Mouse (Mus musculus): ENCODE measurements at regions not wholly inside any gene's neighbourhood (a gene's known extent, or its start where the extent isn't known, plus 50 kb on each side); places are given as distances from the start of the nearest gene placed in this dataset.
A peak's percentile ranks its signal among the peaks of the same experiment; 100 is the strongest.

- 63% methylated on average over 7 of the region's 7 CpGs for WGBS (ENCODE audit: insufficient replicate concordance)
- peaks cover 8% of the 10 kb centered on the region; the same call in 1 of the 2 replicates for H3K4me1 ChIP-seq (replicated peaks)
- no peaks in the 10 kb centered on the region for H3K36me3 ChIP-seq (replicated peaks)
- no peaks in the 10 kb centered on the region for H3K9me3 ChIP-seq (replicated peaks)
- ATAC-seq (ENCODE audit: insufficient read depth) = no peak
- H3K4me3 ChIP-seq (replicated peaks) = no peak overlapping the region
- H3K27ac ChIP-seq (replicated peaks) = no peak overlapping the region
- no peak overlapping the region for H3K9ac ChIP-seq
- H3K27me3 ChIP-seq = no peaks in the 10 kb centered on the region
- H3K4me2 ChIP-seq = no peak overlapping the region
Observed at GRCm38 (mm10) chr12:79950579-79951112, 162.2 kb downstream of the Zfp36l1 start.

- Histone ChIP-seq H3K9ac (no peak overlapping the region), H3K36me3 (replicated peaks) (no peaks in the 10 kb centered on the region), H3K27me3 (no peaks in the 10 kb centered on the region), H3K27ac (replicated peaks) (no peak overlapping the region), H3K9me3 (replicated peaks) (no peaks in the 10 kb centered on the region), H3K4me1 (replicated peaks) (peaks cover 22% of the 10 kb centered on the region), H3K4me2 (no peak overlapping the region), H3K4me3 (replicated peaks) (no peak overlapping the region)
- no peak for ATAC-seq (ENCODE audit: insufficient read depth)
- WGBS (ENCODE audit: insufficient replicate concordance) = 67% methylated on average over 14 of the region's 14 CpGs
Observed at GRCm38 (mm10) chr12:79949101-79949824, 163.6 kb downstream of the Zfp36l1 start.

- no peak overlapping the region for H3K4me2 ChIP-seq
- no peak overlapping the region for H3K27ac ChIP-seq (replicated peaks)
Observed at GRCm38 (mm10) chr12:79947574-79947973, 165.2 kb downstream of the Zfp36l1 start.

GRCm38 (mm10) chr12:79946777-79947176 is 166.0 kb downstream of the Zfp36l1 start:
- Histone ChIP-seq H3K27ac (replicated peaks) (no peak overlapping the region), H3K36me3 (replicated peaks) (no peaks in the 10 kb centered on the region), H3K9me3 (replicated peaks) (no peaks in the 10 kb centered on the region), H3K9ac (no peak overlapping the region), H3K4me2 (no peak overlapping the region), H3K27me3 (no peaks in the 10 kb centered on the region), H3K4me3 (replicated peaks) (no peak overlapping the region), H3K4me1 (replicated peaks) (peaks cover 27% of the 10 kb centered on the region)
- WGBS (ENCODE audit: insufficient replicate concordance) = 78% methylated on average over 10 of the region's 10 CpGs
- ATAC-seq (ENCODE audit: insufficient read depth) = no peak

More at GRCm38 (mm10) chr12:79947574-79947973, 165.2 kb downstream of the Zfp36l1 start:
- Histone ChIP-seq H3K36me3 (replicated peaks) (no peaks in the 10 kb centered on the region), H3K9ac (no peak overlapping the region), H3K4me3 (replicated peaks) (no peak overlapping the region), H3K4me1 (replicated peaks) (peaks cover 24% of the 10 kb centered on the region), H3K27me3 (no peaks in the 10 kb centered on the region), H3K9me3 (replicated peaks) (no peaks in the 10 kb centered on the region)
- ATAC-seq (ENCODE audit: insufficient read depth) = no peak
- WGBS (ENCODE audit: insufficient replicate concordance) = 73% methylated on average over 4 of the region's 4 CpGs

GRCm38 (mm10) chr12:79945899-79946298 is 166.9 kb downstream of the Zfp36l1 start:
- Histone ChIP-seq H3K4me1 (replicated peaks) (peaks cover 28% of the 10 kb centered on the region), H3K27ac (replicated peaks) (peak overlapping the region; percentile 77), H3K9ac (no peak overlapping the region), H3K36me3 (replicated peaks) (no peaks in the 10 kb centered on the region), H3K4me3 (replicated peaks) (no peak overlapping the region), H3K4me2 (no peak overlapping the region), H3K9me3 (replicated peaks) (no peaks in the 10 kb centered on the region), H3K27me3 (no peaks in the 10 kb centered on the region)
- WGBS (ENCODE audit: insufficient replicate concordance) = 55% methylated on average over 4 of the region's 4 CpGs
- ATAC-seq (ENCODE audit: insufficient read depth) = no peak

- Histone ChIP-seq H3K4me1 (replicated peaks) (peaks cover 28% of the 10 kb centered on the region), H3K27me3 (no peaks in the 10 kb centered on the region), H3K9ac (no peak overlapping the region), H3K4me2 (no peak overlapping the region), H3K9me3 (replicated peaks) (no peaks in the 10 kb centered on the region), H3K4me3 (replicated peaks) (no peak overlapping the region), H3K27ac (replicated peaks) (peak overlapping the region; percentile 77), H3K36me3 (replicated peaks) (no peaks in the 10 kb centered on the region)
- ATAC-seq (ENCODE audit: insufficient read depth) = peak; percentile 70
- 18% methylated on average over 6 of the region's 6 CpGs for WGBS (ENCODE audit: insufficient replicate concordance)
Observed at GRCm38 (mm10) chr12:79944714-79945493, 167.9 kb downstream of the Zfp36l1 start.

- Histone ChIP-seq H3K9ac (no peak overlapping the region), H3K4me3 (replicated peaks) (no peak overlapping the region), H3K9me3 (replicated peaks) (no peaks in the 10 kb centered on the region), H3K27me3 (no peaks in the 10 kb centered on the region), H3K36me3 (replicated peaks) (no peaks in the 10 kb centered on the region), H3K4me1 (replicated peaks) (peaks cover 28% of the 10 kb centered on the region), H3K27ac (replicated peaks) (peak overlapping the region; percentile 77), H3K4me2 (no peak overlapping the region)
- 54% methylated on average over 10 of the region's 10 CpGs for WGBS (ENCODE audit: insufficient replicate concordance)
- ATAC-seq (ENCODE audit: insufficient read depth) = no peak
Observed at GRCm38 (mm10) chr12:79944090-79944489, 168.7 kb downstream of the Zfp36l1 start.

- H3K9ac ChIP-seq = no peak overlapping the region
- ATAC-seq (ENCODE audit: insufficient read depth) = no peak
- no peaks in the 10 kb centered on the region for H3K36me3 ChIP-seq (replicated peaks)
- H3K4me2 ChIP-seq = no peak overlapping the region
- no peak overlapping the region for H3K4me3 ChIP-seq (replicated peaks)
- WGBS (ENCODE audit: insufficient replicate concordance) = 49% methylated on average over 10 of the region's 10 CpGs
- H3K27me3 ChIP-seq = no peaks in the 10 kb centered on the region
- no peak overlapping the region for H3K27ac ChIP-seq (replicated peaks)
- no peaks in the 10 kb centered on the region for H3K9me3 ChIP-seq (replicated peaks)
- H3K4me1 ChIP-seq (replicated peaks) = peaks cover 28% of the 10 kb centered on the region
Observed at GRCm38 (mm10) chr12:79942563-79943131, 170.2 kb downstream of the Zfp36l1 start.

GRCm38 (mm10) chr12:79941828-79942227 is 171.0 kb downstream of the Zfp36l1 start:
- 43% methylated on average over 3 of the region's 3 CpGs for WGBS (ENCODE audit: insufficient replicate concordance)
- no peak overlapping the region for H3K4me2 ChIP-seq
- no peak overlapping the region for H3K27ac ChIP-seq (replicated peaks)
- no peak for ATAC-seq (ENCODE audit: insufficient read depth)
- no peak overlapping the region for H3K4me3 ChIP-seq (replicated peaks)
- no peak overlapping the region for H3K9ac ChIP-seq
- H3K4me1 ChIP-seq (replicated peaks) = peaks cover 30% of the 10 kb centered on the region
- H3K27me3 ChIP-seq = no peaks in the 10 kb centered on the region
- H3K36me3 ChIP-seq (replicated peaks) = no peaks in the 10 kb centered on the region
- no peaks in the 10 kb centered on the region for H3K9me3 ChIP-seq (replicated peaks)

GRCm38 (mm10) chr12:79939436-79939835 is 173.4 kb downstream of the Zfp36l1 start:
- no peak overlapping the region for H3K4me2 ChIP-seq
- no peak overlapping the region for H3K27ac ChIP-seq (replicated peaks)
- no peaks in the 10 kb centered on the region for H3K27me3 ChIP-seq
- H3K9me3 ChIP-seq (replicated peaks) = no peaks in the 10 kb centered on the region
- no peaks in the 10 kb centered on the region for H3K36me3 ChIP-seq (replicated peaks)
- 67% methylated on average over 9 of the region's 9 CpGs for WGBS (ENCODE audit: insufficient replicate concordance)
- peaks cover 18% of the 10 kb centered on the region for H3K4me1 ChIP-seq (replicated peaks)
- no peak overlapping the region for H3K9ac ChIP-seq
- no peak for ATAC-seq (ENCODE audit: insufficient read depth)
- H3K4me3 ChIP-seq (replicated peaks) = no peak overlapping the region

GRCm38 (mm10) chr12:79937876-79938275 is 174.9 kb downstream of the Zfp36l1 start:
- WGBS (ENCODE audit: insufficient replicate concordance) = 60% methylated on average over 4 of the region's 4 CpGs
- Histone ChIP-seq H3K4me3 (replicated peaks) (no peak overlapping the region), H3K4me1 (replicated peaks) (peaks cover 15% of the 10 kb centered on the region), H3K27ac (replicated peaks) (no peak overlapping the region), H3K9me3 (replicated peaks) (no peaks in the 10 kb centered on the region), H3K4me2 (no peak overlapping the region), H3K27me3 (no peaks in the 10 kb centered on the region; the same call in 1 of the 2 replicates), H3K36me3 (replicated peaks) (no peaks in the 10 kb centered on the region), H3K9ac (no peak overlapping the region)
- no peak for ATAC-seq (ENCODE audit: insufficient read depth)

Measured in liver, embryonic 15.5 days (tissue).